Mouse (Mus musculus) monocyte, adult 2 months (primary cell): ENCODE data around the gene Calml3.
"Not testable (repeated sequence)": the region's sequence is repeated elsewhere in the genome, so short reads cannot be mapped to it uniquely, and the experiment has no call there.

Experiments used
- DNase-seq, 2 experiments: peaks; one replicate each; pipeline ENCODE4 v3.0.0; 2022; ENCODE audit warnings: low spot score in 2 of 2, low read depth in 1 of 2

The Calml3 gene

DNA sequence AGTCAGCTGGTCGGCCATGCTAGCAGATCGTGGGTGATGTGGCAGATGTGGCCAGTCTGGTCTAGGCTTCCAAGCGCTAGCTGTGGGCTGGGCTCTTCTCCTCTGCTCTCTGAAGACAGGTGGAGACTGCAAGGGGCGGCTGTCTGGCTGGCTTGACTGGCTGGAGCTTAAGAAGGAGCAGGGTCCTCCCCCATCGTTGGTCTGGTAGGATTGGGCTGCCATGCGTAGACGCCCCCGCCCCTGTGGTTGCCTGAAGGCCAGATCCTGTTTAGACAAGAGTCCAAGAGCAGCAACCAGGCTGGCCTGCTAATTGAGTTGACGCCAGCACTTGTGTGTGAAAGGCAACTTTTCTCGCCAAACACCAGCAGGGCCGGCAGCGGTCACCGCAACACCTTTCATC, at the start of gene Calml3:
Gene Calml3, minus strand, starts transcription at position 131 of the 400 bp plus-strand sequence.
- no peak for DNase-seq

DNA sequence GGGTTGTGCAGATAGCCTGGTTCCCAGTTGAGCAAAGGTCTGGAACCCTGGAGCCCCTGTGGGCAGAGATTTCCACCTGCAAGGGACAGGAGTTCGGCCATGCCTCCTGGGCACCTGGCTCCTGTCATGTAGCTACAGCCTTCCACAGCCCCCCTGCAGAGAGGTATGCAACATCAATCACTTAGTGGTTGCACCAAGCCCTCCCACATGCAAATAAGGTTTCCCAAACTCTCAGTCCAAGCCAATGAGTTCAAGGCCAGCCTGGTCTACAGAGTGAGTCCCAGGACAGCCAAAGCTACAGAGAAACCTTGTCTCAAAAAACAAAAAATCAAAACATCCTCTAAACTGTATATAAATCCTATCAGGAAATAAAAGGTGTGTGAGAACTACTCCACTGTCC, 46.2 kb upstream of the Calml3 start:
- no peak for DNase-seq

- DNase-seq: not testable (repeated sequence)
These were observed 36.5 kb upstream of the Calml3 start for GRCm38 (mm10) chr13:3840662-3841061.

DNA sequence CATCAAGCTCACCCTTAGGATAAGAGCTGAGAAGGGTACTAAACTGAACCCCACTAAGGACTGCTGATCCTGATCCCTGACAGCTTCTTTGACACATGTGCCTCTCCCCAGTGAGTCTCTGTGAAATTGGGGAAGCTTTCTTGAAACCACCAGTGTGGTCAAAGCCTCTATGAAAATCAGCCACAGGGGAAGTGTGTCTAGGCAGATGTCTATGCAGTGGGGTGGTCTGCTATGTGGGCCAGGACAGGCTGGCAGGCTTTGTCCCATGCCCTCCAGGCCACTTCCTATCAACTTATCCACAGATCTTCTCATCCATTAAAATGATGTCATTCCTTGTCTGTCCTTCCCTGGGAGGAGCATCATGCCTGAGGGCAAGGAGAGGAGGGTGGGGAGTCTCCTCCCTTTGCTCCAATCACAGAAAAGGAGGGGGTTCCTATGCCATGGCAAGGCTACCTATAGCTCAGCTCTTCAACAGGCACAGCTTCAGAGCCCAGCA, 33.2 kb upstream of the Calml3 start, which contains the start of gene Calm4:
Gene Calm4, plus strand, starts transcription at position 446 of the 496 bp plus-strand sequence.
- not testable (repeated sequence) for DNase-seq

DNA sequence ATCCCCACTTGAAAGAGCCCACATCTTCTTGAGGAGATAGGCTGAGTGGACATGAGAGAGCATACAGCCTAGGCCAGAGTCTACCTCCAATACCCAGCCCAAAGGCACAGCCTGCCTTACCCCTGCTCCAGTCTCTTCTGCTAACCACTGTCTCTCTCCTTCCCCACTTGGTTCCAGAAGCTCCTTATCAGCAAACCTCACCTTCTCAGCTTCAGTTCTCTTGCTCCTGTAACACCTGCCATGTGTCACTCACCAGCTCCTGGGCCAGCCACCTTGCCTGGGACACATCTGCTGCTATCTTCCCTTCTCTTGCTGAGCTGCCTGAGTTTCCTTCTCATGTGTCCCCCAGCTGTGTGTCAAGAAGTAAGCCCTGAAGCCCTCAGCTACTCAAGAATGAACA, 29.5 kb upstream of the Calml3 start:
- DNase-seq: not testable (repeated sequence)

- DNase-seq: no peak
These were observed 28.3 kb upstream of the Calml3 start for GRCm38 (mm10) chr13:3832450-3832849.

- DNase-seq: no peak
These were observed 27.9 kb upstream of the Calml3 start for GRCm38 (mm10) chr13:3831994-3832393.

DNA sequence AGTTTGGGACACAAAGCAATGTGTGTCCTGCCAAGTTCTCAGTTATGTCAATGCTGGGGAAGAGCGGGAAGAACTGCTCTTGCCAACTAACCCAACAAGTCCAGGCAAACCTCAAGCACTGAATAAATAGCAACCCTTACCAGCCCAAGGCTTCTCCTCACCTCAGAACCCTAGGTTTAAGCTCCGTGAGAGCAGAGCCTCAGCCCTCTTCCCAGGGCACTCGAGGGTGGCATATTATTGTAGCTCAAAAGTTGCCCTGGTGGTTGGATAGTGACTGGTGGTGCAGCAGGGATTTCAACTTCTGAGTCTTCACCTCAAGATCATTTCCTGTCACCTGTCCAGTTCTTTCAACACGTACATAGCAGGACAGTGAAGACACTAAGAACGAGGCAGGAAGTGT, 27.4 kb upstream of the Calml3 start:
- no peak for DNase-seq

DNA sequence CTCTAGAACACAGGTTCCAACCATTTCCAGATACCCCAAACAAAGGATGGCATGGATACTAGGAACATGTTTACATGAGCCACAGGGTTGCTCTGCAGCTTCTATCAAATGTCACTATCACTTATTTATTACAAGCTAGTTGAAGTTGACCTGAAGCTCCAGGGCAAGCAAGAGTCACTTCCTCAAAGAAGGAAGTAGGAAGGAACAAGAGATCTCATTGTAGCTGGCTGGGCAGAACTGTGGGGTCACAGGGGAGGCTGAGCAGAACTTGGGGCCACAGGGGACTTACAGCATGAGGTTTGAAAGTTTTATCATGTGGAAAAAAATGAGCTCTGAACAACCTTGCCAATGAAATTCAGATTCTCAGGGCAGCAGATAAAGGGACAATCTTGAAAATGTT, 21.6 kb upstream of the Calml3 start:
- no peak for DNase-seq

DNA sequence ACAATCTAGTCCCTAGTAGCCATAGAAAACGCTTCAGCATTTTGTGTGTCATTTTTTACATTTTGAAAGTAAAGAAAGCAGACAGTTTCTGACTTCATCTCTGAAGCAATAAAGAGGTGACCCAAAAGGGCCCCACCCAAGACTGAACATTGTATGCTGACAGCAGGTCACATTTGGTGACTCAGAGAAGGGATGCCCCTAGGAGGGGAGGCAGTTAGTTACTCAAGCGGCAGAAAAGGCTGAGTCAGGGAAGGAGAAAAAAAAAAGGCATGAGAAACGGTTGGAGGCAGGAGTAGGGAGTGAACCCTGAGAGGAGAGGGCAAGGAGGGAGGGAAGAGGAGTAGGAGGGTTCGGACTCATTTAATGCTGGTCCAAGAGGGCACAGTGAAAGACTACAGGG, 18.0 kb upstream of the Calml3 start:
- peak in 1 of 2 experiments; percentile 18 for DNase-seq

- DNase-seq: no peak
These were observed 14.6 kb upstream of the Calml3 start for GRCm38 (mm10) chr13:3818740-3819076.

DNA sequence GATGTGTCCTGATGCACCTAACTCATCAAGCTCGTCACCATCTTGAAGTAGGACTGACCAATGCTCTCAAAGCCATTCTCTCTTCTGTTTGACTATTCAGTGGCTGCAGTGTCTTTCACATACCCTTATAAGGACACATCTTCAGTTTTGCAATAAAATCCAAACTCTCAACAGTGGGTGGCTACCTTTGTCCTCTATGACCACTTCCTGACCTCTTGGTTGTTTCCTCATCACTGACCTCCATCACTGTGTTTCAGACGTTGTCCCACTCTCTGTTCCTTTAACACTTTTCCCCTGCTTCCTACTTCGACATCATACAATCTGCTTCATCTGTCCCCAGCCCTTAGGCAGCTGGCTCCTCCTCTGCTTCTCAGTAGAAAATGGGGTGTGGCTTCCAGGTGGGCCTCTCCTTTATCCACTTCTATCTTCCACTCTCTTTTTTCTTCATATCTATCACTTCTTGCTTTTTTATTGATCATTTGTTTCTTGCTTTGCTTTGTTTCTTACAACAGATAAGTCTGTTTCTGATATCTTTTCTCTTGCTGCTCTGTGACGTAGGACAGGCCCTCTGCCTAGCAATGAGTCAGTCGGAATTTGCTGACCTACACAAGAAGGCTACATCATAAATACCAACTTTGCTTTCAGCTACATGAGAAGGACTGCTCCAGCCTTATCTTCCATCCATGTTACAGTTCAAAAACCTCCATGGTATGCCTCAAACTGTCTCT, 14.1 kb upstream of the Calml3 start:
- no peak for DNase-seq

DNA sequence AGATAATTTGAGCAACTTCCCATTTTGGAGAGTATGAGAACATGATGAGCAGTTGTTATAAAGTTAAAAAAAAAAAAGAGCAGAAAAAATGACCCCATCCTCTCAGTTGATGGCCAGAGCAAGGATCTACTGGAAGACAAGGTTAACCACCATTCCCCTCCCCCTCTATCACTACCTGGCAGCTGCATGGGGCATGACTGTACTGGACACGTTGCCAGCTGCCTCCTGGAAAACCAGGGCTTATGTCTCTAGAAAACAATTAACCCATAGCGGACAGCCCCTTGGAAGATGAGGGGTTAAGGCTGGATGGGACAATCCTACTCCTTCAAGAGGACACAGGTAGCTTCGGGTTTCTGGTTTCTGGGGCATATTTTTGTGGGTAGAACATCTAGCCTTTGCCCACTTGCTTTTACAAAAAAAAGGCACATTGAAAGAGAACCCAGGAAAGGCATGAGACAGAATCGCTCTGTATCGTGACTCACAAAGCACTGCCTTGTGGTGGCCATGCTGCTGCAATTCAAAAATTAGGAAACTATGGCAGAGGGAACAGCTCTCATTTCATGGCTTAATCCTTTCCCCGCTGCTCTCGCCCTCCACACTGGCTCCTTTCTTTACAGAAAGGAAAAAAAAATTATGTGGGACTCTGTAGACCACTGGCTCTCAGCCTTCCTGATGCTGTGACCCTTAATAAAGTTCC, 3.2 kb upstream of the Calml3 start:
- no peak for DNase-seq

- no peak for DNase-seq
These were observed 1.5 kb upstream of the Calml3 start for GRCm38 (mm10) chr13:3805638-3806037.

GRCm38 (mm10) chr13:3805132-3805531, 1.0 kb upstream of the Calml3 start:
- DNase-seq: no peak

GRCm38 (mm10) chr13:3799386-3799785, 4.7 kb downstream of the Calml3 start:
- no peak for DNase-seq

DNA sequence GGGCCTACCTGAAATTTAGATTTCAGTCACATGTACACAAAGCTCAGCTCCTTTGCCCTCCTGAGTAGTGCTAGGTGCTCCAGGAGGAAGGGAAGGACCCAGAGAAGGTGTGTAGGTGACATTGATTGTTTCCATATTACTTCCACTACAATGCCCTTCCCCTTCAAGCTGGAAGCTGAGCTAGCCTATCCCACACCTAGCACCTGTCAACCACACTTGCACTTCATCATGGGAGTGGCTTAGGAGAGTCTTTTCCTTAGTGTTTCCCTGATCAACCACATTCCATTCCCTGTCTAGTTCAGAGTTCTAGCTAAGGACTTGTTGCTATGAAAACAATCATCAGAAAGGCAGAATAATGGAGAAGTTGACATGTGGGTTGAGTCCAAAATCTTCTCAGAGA, 5.4 kb downstream of the Calml3 start:
- DNase-seq: no peak

DNA sequence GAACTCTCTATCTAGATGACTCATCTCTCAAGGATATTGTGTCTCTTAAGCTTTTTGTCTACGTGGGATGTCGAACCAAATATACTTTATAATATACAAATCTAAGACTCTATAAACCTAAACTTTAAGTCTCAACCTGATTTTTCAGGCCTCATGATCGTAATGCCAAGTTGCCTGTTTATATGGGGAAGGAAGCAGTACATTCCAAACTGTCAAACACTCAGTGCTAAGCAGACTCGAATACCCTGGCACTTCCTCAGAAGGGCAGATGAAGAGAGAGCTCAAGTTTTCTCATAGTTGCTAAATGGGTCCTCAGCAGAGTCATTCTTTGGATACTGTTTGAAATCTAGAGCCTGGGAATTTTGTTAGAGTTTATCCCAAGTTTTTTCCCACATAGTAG, 7.5 kb downstream of the Calml3 start:
- no peak for DNase-seq

DNA sequence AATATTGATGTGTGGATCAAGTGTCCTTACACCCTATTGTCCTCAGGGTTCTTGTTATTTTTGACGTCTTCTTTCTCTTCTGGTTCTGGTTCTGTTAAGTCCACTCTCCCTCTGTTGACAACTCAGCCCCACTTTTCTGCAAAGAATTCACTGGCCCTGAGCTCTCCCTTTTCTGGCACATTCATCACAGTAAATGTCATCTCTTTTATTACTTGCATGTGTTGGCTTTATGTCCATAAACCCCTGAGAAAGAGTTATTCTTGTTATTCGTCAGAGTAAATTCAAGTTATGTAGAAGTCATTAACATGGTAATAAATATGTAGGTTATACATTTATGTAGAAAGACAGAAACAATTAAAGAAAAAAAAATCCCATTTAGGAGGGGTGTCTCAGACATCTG, 14.6 kb downstream of the Calml3 start:
- DNase-seq: no peak

DNA sequence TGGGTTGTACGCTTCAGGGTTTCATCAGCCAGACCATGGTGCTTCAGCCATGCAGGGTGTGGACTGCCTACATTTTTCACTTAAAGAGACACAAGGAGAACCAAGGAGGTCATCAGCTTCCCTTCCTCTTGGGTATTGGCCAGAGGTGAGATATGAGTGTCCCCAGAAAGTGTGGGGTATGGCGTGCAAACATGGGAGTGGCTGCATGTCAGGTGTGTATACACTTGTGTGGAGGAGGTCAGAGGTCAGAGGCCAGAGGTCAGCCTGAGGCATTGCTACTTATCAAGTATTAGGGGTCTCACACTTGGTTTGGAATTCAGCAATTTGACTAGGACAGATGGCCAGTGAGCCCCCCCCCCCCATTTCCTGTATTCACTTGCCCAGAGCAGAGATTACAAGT, 15.5 kb downstream of the Calml3 start:
- no peak for DNase-seq

DNA sequence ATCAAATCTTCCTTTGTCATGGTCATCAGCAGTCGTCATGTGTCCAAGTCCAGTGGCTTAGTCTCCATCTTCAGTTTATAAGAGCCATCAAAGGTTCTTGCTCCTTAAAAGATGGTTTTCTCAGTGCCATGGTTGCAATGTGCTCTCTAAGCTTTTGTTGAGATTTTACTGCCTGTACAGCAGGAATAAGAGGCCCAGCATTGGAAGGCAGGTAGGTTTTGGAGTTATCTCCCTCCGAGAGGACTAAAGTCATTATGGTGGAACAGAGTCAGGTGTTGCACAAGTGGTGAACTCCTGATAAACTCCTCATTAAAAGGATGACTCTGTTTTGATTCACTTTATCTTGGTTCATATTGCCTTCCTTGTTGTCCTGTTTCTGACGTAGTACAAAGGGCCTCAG, 16.5 kb downstream of the Calml3 start:
- DNase-seq: no peak

DNA sequence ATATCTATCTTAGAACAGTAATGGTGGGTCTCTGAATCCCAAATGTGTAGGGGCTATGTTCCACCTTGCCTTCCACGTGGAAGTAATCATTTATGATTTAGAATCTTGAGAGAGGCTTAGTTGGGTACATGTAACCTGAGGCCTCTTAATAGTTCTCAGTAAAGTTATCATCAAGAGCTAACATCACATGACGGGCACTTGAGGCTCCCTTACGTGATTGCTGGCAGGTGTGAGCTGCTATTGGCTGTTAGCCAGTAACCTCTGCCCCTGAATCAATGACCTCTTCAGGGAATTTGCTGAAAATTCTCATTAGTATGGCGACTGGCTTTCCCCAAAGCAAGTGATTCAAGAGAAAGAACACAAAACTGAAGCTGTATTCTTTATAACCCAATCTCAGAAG, 17.0 kb downstream of the Calml3 start:
- no peak for DNase-seq

GRCm38 (mm10) chr13:3783621-3784020, 20.5 kb downstream of the Calml3 start:
- DNase-seq: no peak
